Mouse (Mus musculus) retina, postnatal 7 days (tissue): Measurements from ENCODE around the gene Ltbp2.

Experiments used
- DNase-seq: peaks from one replicate; pipeline ENCODE4 v3.0.0-alpha.2; 2012; ENCODE audit warnings: low read depth, low spot score

The Ltbp2 gene

GRCm38 (mm10) chr12:84805228-84805842 lies 71.0 kb downstream of the Ltbp2 start:
- DNase-seq = no peak

- DNase-seq = no peak
Observed at GRCm38 (mm10) chr12:84802625-84803024, 73.7 kb downstream of the Ltbp2 start.

DNA sequence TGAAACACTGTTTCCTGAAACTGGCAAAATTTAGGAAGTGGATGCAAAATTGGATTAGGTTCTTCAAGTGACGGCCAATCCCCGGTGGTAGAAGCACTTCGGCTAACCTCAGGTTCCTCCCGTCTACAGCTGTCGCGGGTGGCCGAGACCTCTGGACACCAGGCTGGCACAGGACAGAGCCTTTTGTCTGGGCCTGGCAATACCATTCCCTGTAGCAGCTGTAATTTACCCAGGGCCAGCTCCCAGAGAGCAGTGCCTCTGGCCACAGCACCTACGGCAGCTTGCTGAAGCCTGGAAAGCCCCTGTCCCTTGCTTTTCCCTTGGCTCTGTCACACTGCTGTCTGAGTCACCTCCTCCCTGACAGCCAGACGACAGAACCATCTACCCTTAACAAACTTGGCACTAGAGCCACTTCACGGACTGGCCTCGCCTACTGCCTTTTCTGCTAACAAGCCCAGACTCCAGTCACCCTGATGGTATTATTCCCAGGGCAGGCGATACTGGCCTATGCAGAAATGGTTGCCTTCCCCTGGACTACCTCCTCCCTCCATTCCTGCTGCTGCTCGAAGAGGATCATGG lies 74.7 kb downstream of the Ltbp2 start:
- DNase-seq = no peak

DNA sequence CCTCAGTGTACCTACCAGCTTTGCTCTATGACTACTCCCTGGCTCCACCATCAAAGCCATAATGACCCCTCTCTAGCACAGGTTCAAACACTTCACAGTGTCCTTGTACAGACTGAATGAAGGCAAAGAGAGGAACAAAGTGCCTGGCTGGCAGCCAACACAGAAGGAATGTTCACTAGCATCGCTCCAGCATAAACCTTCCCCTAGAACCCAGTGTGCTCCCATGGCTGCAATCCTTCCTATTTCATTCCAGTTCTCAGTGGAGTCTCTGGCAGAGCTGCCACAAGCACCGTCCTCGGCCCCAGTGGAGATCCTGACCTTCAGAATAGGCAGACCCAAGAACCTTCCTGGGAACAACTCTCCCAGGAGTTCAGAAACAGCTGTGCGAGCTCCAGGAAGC lies 75.9 kb downstream of the Ltbp2 start:
- no peak for DNase-seq

- no peak for DNase-seq
Observed at GRCm38 (mm10) chr12:84799086-84799485, 77.2 kb downstream of the Ltbp2 start.

DNA sequence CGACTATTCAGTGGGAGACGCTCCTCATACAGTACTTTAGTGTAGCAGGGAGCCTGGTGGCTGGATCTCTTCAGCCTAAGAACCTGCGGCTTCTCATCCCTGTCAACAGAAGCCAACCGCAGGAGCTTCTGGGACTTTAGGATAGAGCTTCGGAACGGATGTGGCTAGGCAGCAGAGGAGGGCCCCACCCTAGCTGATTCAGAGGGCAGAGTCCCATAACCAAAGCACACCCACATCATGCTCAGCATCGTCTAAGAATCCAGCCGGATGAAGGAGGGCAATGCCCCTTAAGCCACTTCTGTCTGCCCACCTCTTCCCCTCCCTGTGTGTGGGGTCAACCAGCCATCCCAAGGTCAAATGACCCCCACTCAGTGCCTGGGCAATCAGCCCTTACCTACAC lies 81.7 kb downstream of the Ltbp2 start:
- no peak for DNase-seq

DNA sequence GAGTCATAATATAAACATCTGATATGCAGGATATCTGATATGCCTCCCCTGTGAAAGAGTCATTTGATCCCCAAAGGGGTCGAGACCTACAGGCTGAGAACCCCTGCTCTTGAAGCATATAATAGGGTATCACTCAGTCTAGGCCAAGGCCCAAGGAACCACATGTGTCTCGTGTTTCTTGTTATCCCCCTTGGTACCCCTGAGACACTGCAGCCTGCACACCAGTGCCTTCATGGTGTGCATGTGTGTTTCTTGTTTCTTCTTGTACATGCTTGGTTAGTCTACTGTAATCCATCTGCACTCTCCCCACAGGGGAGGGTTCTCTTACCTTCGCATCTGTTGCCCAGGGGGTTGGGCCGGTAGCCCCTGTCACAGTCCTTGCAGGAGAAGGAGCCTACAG lies 83.7 kb downstream of the Ltbp2 start:
- DNase-seq = no peak

- no peak for DNase-seq
Observed at GRCm38 (mm10) chr12:84790853-84791252, 85.5 kb downstream of the Ltbp2 start.

- DNase-seq = no peak
Observed at GRCm38 (mm10) chr12:84786091-84786490, 90.2 kb downstream of the Ltbp2 start.

- DNase-seq = peak; percentile 76
Observed at GRCm38 (mm10) chr12:84784604-84785381, 91.5 kb downstream of the Ltbp2 start.

- no peak for DNase-seq
Observed at GRCm38 (mm10) chr12:84776229-84776628, 100.1 kb downstream of the Ltbp2 start.

- no peak for DNase-seq
Observed at GRCm38 (mm10) chr12:84774376-84774775, 102.0 kb downstream of the Ltbp2 start.

- no peak for DNase-seq
Observed at GRCm38 (mm10) chr12:84773476-84773875, 102.9 kb downstream of the Ltbp2 start.

DNA sequence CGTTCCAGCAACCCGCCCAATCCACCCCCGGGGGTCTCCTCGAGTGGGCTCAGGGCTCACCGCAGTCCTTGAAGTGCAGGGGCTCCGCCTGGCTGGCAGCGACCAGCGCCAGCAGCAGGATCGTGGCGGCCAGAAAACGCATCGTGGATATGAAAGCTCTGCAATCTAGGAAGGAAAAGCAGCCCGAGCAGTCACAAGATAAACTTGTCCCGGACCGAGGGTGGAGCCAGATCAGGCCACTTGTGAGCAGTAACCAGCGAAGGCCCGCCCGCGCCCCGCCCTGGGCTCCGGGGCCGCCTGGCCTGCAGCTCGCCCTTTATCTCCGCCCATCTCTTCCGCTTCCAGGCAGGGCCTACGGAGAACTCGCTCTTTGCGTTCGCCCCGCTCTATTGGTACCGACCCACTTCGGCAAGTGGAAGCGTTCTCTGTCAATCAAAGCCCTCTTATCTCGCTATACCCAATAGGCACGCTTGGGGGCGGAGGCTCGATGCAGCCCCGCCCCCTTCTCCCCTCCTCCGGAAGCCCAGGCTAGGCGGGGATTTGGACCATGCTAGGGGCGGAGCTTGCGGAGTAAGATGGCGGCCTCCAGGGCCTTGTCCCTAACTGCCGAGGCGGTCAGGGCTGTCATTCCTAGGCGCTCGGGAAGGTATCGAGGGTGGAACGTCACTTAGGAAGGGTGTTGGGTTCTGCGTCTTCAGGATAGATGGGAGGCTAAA lies 103.4 kb downstream of the Ltbp2 start, which contains the start of the genes Npc2 and Isca2:
Gene Npc2, minus strand, starts transcription at position 427 of the 716 bp plus-strand sequence.
Gene Isca2, plus strand, starts transcription at position 526 of the 716 bp plus-strand sequence.
- peak; percentile 97 for DNase-seq

DNA sequence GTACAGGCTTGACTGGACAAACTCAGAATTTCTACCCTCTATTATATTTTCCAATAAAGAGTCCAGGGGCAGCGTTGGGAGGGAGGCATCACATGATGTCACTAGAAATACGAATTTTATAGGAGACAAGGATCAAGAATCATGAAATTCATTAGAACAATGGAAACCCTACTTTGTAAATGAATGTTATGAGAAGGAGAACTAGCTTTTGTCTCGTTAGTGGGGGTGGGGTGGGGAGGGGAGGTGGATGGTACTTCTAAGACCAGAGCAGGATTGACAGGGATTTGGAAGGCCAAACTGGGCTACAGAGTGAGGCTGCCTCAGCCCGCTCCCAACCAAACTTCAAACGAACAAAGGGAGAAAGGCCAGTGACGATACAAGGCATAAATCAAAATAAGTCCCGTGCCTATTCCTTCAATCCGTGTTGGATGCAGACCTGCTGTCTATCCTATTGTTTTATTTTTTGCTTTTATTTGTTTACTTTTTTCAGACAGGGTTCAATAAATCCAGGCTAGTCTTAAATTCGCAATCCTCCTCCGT lies 104.3 kb downstream of the Ltbp2 start:
- DNase-seq = no peak

- no peak for DNase-seq
Observed at GRCm38 (mm10) chr12:84769624-84770023, 106.7 kb downstream of the Ltbp2 start.

DNA sequence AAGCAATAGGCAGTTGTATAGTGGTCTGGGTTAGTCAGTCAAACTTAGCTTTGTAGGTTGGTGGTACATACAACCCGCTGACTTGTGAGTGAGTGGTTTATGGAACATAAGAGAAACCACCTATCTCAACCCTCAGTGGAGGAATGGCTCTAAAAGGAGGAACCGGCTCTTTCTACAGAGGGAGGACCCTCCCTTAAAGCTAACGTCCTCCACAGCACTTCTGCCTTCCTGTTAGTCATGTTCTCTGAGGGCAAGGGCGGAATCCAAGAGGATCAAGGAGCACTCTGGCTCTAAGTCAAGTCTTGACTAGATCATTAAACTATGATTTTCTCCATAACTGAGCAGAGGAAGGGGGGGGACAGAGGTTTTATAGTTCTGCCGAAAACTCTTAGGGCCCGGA lies 108.8 kb downstream of the Ltbp2 start:
- DNase-seq = no peak

DNA sequence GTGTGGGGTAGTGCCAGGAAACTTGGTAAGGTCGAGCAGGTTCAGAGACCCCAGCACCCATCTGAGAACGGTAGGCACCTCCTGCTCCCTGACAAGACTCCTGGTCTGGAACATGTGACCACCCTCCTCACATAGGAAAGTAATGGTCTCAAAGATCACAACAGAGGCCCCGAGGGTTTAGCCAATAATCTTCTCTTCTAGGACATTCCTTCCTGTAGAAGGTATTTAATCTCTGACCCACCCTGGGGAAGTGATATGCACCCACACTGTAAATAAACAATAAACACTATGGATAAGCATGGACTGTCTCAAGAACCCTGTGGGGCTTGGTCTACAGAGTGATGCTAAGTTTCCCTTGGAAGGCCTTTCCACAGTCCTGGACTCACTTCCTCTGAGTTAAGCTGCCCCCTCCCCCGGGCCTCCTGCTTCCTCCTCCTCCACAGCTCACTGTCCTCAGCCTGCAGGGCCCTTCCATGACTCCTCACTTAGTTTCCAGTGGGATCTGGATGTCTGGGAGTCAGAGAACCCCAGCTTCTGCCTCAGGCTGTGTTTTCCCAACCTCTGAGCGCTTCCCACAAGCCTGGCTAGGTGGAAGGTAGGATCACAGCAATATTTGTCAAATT lies 110.1 kb downstream of the Ltbp2 start:
- no peak for DNase-seq

GRCm38 (mm10) chr12:84765506-84765905 lies 110.8 kb downstream of the Ltbp2 start:
- no peak for DNase-seq

GRCm38 (mm10) chr12:84764756-84765155 lies 111.6 kb downstream of the Ltbp2 start:
- no peak for DNase-seq

- DNase-seq = no peak
Observed at GRCm38 (mm10) chr12:84763577-84764218, 112.6 kb downstream of the Ltbp2 start.
